Mouse (Mus musculus) kidney, embryonic 16.5 days (tissue): ENCODE measurements at regions not wholly inside any gene's neighbourhood (a gene's known extent, or its start where the extent isn't known, plus 50 kb on each side); places are given as distances from the start of the nearest gene placed in this dataset.

Experiments used
- ATAC-seq: fragments of 200-750 bp; cut with Nextera tagmentation; 2 replicates; pipeline ENCODE4 v1.8.0; 2017; ENCODE audit warnings: moderate TSS enrichment; ENCODE audit not compliant: low FRiP score, low TSS enrichment
- H3K27ac ChIP-seq: fragments of 300-500 bp; sonication (generic); 2 replicates; pipeline ENCODE4 v1.5.1; 2014; ENCODE audit warnings: low read length
- H3K27me3 ChIP-seq: fragments of 300-500 bp; sonication (generic); 2 replicates; pipeline ENCODE4 v1.6.1; 2014; ENCODE audit warnings: low read length, control low read depth, mixed read lengths; ENCODE audit not compliant: insufficient read depth
- H3K36me3 ChIP-seq: fragments of 300-500 bp; sonication (generic); 2 replicates; pipeline ENCODE4 v1.6.1; 2014; ENCODE audit warnings: low read length, control low read depth, mixed read lengths; ENCODE audit not compliant: insufficient read depth
- H3K4me1 ChIP-seq: fragments of 300-500 bp; sonication (generic); 2 replicates; pipeline ENCODE4 v1.6.1; 2014; ENCODE audit warnings: low read length, control low read depth, mixed read lengths; ENCODE audit not compliant: insufficient read depth
- H3K4me2 ChIP-seq: fragments of 300-500 bp; sonication (generic); replicated peaks from 2 replicates; pipeline ENCODE4 v1.6.1; 2014; ENCODE audit warnings: low read depth, low read length
- H3K4me3 ChIP-seq: fragments of 300-500 bp; sonication (generic); 2 replicates; pipeline ENCODE4 v1.5.1; 2014; ENCODE audit warnings: mild to moderate bottlenecking, low read length
- H3K9ac ChIP-seq: fragments of 300-500 bp; sonication (generic); replicated peaks from 2 replicates; pipeline ENCODE4 v1.6.1; 2014; ENCODE audit warnings: low read length
- H3K9me3 ChIP-seq: fragments of 300-500 bp; sonication (generic); 2 replicates; pipeline ENCODE4 v1.6.1; 2016; ENCODE audit warnings: low read length, control low read depth
- WGBS: fragments of 180-500 bp; shearing (Covaris S2); extraction: QIAGEN DNeasy Blood & Tissue Kit; methylation state at CpG from one replicate; pipeline ENCODE4 v1.1.7; 2014; 5-methylcytosine and 5-hydroxymethylcytosine counted together

- Histone ChIP-seq H3K27ac (no peak overlapping the region), H3K4me3 (no peak overlapping the region), H3K9ac (no peak overlapping the region), H3K9me3 (no peaks in the 10 kb centered on the region), H3K4me1 (peaks cover 5% of the 10 kb centered on the region; the same call in 1 of the 2 replicates), H3K4me2 (no peak overlapping the region), H3K36me3 (no peaks in the 10 kb centered on the region), H3K27me3 (no peaks in the 10 kb centered on the region)
- WGBS = 75% methylated on average over 9 of the region's 9 CpGs
- ATAC-seq = no peak
These were observed 530.4 kb downstream of the Tns1 start for GRCm38 (mm10) chr1:73593653-73594385.

DNA sequence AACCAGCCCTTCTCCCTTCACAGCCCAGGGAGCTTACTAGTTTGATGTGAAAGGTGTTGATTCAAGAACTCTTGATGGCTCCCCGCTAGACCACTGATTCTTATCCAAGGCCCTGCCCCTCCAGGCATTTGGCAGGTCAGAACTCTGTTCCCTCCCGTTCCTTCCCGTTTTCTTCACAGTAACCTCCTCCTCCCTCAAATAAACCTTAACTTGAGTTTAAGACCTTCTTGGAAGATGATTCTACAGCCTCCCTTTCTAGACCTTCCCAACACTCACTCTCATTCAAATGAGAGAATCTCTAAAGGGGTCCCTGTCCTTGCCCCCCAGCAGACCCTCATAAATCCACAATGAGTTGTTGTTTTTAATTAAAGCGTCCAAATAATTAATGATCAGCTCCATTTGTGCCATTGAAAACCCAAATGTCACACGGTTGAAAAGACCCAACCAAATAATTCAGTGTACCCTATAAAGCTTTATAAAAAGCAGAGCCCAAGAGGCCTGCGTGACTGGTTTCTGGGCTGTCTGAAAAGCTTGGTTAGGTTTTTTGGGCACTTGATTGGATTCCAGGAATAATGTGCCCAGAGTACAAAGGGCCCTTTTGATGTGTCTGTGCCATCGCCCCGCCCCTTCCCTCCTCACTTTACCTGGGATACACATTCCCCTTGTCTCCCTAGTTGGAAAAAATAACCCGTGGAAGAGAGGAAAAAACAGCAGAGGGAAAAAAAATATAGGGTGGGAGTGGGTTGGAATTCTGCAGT lies 532.7 kb downstream of the Tns1 start:
- H3K9me3 ChIP-seq = no peaks in the 10 kb centered on the region
- WGBS = 28% methylated on average over 9 of the region's 9 CpGs
- H3K27ac ChIP-seq = peak overlapping the region; percentile 77
- no peaks in the 10 kb centered on the region for H3K36me3 ChIP-seq
- H3K27me3 ChIP-seq = no peaks in the 10 kb centered on the region
- H3K9ac ChIP-seq = no peak overlapping the region
- H3K4me2 ChIP-seq = no peak overlapping the region
- peak; percentile 75 for ATAC-seq
- no peak overlapping the region for H3K4me3 ChIP-seq
- H3K4me1 ChIP-seq = peaks cover 5% of the 10 kb centered on the region; the same call in 1 of the 2 replicates

- 78% methylated on average over 3 of the region's 3 CpGs for WGBS
- Histone ChIP-seq H3K9me3 (no peaks in the 10 kb centered on the region), H3K36me3 (no peaks in the 10 kb centered on the region), H3K27ac (peak overlapping the region; percentile 60), H3K4me2 (no peak overlapping the region), H3K27me3 (no peaks in the 10 kb centered on the region), H3K4me1 (peaks cover 10% of the 10 kb centered on the region), H3K9ac (no peak overlapping the region), H3K4me3 (no peak overlapping the region)
- no peak for ATAC-seq
These were observed 544.6 kb downstream of the Tns1 start for GRCm38 (mm10) chr1:73579680-73580079.

DNA sequence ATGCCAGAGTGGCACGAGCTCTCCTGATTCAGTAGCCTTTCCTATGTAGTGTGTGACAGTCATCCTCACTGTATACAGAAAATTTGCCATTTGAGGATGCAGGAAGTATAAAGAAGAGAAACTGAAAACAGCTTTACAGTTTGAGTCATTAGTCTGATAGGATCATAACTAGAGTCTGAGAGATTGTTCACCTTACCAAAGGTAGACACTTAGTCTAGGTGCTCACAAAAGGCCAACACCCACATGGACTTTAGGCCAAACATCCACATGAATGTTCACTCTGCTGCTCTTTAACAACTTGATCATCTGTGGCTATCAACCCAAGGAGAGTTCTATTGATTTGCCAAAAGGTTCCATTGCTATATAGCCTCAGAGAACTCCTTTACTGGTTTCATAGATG lies 547.2 kb downstream of the Tns1 start:
- no peak overlapping the region for H3K4me2 ChIP-seq
- H3K27ac ChIP-seq = no peak overlapping the region
- H3K4me1 ChIP-seq = peaks cover 10% of the 10 kb centered on the region
- H3K9ac ChIP-seq = no peak overlapping the region
- no peaks in the 10 kb centered on the region for H3K36me3 ChIP-seq
- ATAC-seq = no peak
- no peaks in the 10 kb centered on the region for H3K27me3 ChIP-seq
- H3K9me3 ChIP-seq = no peaks in the 10 kb centered on the region
- 92% methylated on average over 1 of the region's 1 CpGs for WGBS
- no peak overlapping the region for H3K4me3 ChIP-seq

GRCm38 (mm10) chr1:73575694-73576093 lies 548.6 kb downstream of the Tns1 start:
- peak; percentile 69; the same call in 1 of the 2 replicates for ATAC-seq
- Histone ChIP-seq H3K4me1 (peaks cover 11% of the 10 kb centered on the region), H3K9ac (no peak overlapping the region), H3K4me3 (no peak overlapping the region), H3K27ac (peak overlapping the region; percentile 58; the same call in 1 of the 2 replicates), H3K36me3 (no peaks in the 10 kb centered on the region), H3K9me3 (no peaks in the 10 kb centered on the region), H3K4me2 (no peak overlapping the region), H3K27me3 (no peaks in the 10 kb centered on the region)
- 17% methylated on average over 1 of the region's 1 CpGs for WGBS

GRCm38 (mm10) chr1:73570944-73571343 lies 553.3 kb downstream of the Tns1 start:
- Histone ChIP-seq H3K36me3 (no peaks in the 10 kb centered on the region), H3K4me3 (no peak overlapping the region), H3K4me2 (no peak overlapping the region), H3K9ac (no peak overlapping the region), H3K9me3 (no peaks in the 10 kb centered on the region), H3K4me1 (peaks cover 7% of the 10 kb centered on the region), H3K27ac (no peak overlapping the region), H3K27me3 (no peaks in the 10 kb centered on the region)
- WGBS = 72% methylated on average over 3 of the region's 3 CpGs
- ATAC-seq = no peak

- H3K4me2 ChIP-seq = no peak overlapping the region
- 0 out of 2 replicates have a peak, but pooled peaks cover 2% of the 10 kb centered on the region for H3K4me1 ChIP-seq
- 0 out of 2 replicates have a peak, but pooled peaks cover 3% of the 10 kb centered on the region for H3K9me3 ChIP-seq
- H3K4me3 ChIP-seq = no peak overlapping the region
- no peak overlapping the region for H3K9ac ChIP-seq
- ATAC-seq = no peak
- H3K27ac ChIP-seq = no peak overlapping the region
- 94% methylated on average over 3 of the region's 3 CpGs for WGBS
- H3K36me3 ChIP-seq = no peaks in the 10 kb centered on the region
- no peaks in the 10 kb centered on the region for H3K27me3 ChIP-seq
These were observed 551.1 kb upstream of the Tnp1 start for GRCm38 (mm10) chr1:73566770-73567169.

- Histone ChIP-seq H3K4me2 (no peak overlapping the region), H3K4me3 (no peak overlapping the region), H3K9ac (no peak overlapping the region), H3K27me3 (no peaks in the 10 kb centered on the region), H3K27ac (no peak overlapping the region), H3K36me3 (no peaks in the 10 kb centered on the region), H3K4me1 (no peaks in the 10 kb centered on the region), H3K9me3 (0 out of 2 replicates have a peak, but pooled peaks cover 3% of the 10 kb centered on the region)
- 93% methylated on average over 1 of the region's 1 CpGs for WGBS
- no peak for ATAC-seq
These were observed 544.9 kb upstream of the Tnp1 start for GRCm38 (mm10) chr1:73560594-73560993.

GRCm38 (mm10) chr1:73547877-73548276 lies 532.2 kb upstream of the Tnp1 start:
- WGBS = 77% methylated on average over 3 of the region's 3 CpGs
- peaks cover 6% of the 10 kb centered on the region; the same call in 1 of the 2 replicates for H3K4me1 ChIP-seq
- no peak for ATAC-seq
- H3K4me3 ChIP-seq = no peak overlapping the region
- H3K36me3 ChIP-seq = no peaks in the 10 kb centered on the region
- H3K9me3 ChIP-seq = no peaks in the 10 kb centered on the region
- H3K9ac ChIP-seq = no peak overlapping the region
- no peak overlapping the region for H3K4me2 ChIP-seq
- no peak overlapping the region for H3K27ac ChIP-seq
- no peaks in the 10 kb centered on the region for H3K27me3 ChIP-seq

DNA sequence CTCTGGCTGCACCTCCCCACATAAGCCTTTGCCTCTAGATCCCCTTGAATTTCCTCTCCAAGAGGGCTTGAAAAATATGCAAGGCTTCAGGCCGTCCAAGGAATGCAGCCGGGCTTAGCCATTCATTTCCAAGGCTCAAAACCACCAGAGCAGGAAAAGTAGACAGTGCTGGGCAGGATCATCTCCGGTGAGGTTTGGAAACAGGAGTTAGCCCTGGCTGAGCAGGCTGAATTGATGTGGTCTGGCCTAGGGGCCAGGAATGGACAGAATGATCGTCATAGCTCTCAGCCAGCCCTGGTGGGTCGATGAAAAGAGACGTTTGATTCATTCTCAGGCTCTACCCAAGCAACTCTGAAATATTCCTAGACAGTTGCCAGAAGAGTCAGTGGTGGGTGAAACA lies 529.7 kb upstream of the Tnp1 start:
- Histone ChIP-seq H3K9me3 (no peaks in the 10 kb centered on the region), H3K4me3 (no peak overlapping the region), H3K4me2 (no peak overlapping the region), H3K9ac (no peak overlapping the region), H3K27me3 (no peaks in the 10 kb centered on the region), H3K4me1 (peaks cover 15% of the 10 kb centered on the region), H3K27ac (0 out of 2 replicates have a peak overlapping the region, but pooled peaks have one; percentile 3), H3K36me3 (no peaks in the 10 kb centered on the region)
- no peak for ATAC-seq
- 49% methylated on average over 6 of the region's 6 CpGs for WGBS
